Mouse (Mus musculus) heart, adult 11 months (tissue): ENCODE results near the gene Gm17334.
A peak's percentile ranks its signal among the peaks of the same experiment; 100 is the strongest.

ENCODE experiments used
- DNase-seq: peaks from one replicate; pipeline ENCODE4 v3.0.0; 2022

Gene Gm17334

GRCm38 (mm10) chr11:53770125-53770791 is 2.7 kb downstream of the Gm17334 start:
- peak; percentile 99 for DNase-seq

DNA sequence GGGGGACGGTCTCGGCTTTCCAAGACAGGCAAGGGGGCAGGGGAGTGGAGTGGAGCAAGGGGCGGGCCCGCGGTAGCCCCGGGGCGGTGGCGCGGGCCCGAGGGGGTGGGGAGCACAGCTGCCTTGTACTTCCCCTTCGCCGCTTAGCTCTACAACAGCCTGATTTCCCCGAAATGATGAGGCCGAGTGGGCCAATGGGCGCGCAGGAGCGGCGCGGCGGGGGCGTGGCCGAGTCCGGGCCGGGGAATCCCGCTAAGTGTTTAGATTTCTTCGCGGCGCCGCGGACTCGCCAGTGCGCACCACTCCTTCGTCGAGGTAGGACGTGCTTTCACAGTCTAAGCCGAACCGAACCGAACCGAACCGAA is 3.2 kb downstream of the Gm17334 start, which contains the start of gene Irf1:
Gene Irf1 (plus strand): TSS at position 255 of the 365 bp plus-strand sequence.
- DNase-seq = peak; percentile 100

DNA sequence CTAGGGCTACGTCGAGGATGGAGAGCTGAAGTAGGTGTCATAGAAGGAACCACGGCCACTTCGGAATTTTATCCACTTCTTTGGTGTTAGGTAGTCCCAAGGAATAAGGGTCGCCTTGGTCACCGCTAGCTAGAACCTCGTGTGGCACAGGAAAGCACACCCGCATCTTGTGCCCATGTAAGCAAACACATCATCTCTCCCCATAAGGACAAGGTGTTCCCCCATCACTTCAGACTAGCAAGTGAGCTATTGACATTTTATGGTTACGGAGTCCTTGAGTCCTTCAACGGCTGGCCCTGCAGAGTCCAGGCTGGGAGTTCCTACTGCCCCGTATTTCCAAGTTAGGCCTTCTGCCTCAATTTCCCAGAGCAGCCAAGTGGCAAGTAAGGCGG is 3.8 kb downstream of the Gm17334 start:
- peak; percentile 90 for DNase-seq

DNA sequence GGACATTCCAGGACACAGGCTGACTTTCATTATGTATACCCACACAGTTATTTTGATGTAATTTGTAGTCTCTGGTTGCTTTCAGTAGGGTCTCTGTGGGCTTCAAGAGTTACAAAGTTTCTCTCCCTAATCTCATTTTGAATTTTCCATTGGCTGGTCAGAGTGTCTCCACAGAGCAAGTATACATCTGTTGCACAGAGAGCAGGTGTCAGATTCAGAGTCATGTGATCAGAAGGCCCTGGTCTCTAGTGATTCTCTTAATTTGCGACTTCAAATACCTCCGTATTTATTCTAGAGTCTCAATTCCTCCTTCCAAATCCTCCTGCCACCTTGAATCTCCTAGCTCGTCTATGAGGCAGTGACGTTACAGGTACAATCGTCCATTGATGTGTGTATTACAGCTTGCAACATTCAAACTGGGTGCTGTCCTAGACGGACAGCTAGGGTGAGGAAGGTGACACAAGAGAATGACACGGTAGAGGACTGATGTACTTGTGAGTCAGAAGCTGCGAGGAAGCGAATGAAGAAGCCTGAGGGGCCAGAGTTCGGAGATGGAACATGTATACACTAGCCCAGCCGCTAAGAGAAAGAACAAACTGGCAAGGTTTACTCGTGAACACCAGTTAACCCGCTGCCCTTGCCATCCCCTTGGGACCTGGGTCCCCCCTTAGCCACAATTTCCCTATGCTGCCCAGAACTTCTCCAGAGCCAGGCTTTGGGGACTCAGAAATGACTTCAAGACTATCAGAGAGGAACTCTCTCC is 4.4 kb downstream of the Gm17334 start:
- peak; percentile 94 for DNase-seq

- DNase-seq = peak; percentile 95
Measured at GRCm38 (mm10) chr11:53764581-53764980, 8.4 kb downstream of the Gm17334 start.

GRCm38 (mm10) chr11:53763496-53764140 is 9.4 kb downstream of the Gm17334 start:
- DNase-seq = peak; percentile 100

DNA sequence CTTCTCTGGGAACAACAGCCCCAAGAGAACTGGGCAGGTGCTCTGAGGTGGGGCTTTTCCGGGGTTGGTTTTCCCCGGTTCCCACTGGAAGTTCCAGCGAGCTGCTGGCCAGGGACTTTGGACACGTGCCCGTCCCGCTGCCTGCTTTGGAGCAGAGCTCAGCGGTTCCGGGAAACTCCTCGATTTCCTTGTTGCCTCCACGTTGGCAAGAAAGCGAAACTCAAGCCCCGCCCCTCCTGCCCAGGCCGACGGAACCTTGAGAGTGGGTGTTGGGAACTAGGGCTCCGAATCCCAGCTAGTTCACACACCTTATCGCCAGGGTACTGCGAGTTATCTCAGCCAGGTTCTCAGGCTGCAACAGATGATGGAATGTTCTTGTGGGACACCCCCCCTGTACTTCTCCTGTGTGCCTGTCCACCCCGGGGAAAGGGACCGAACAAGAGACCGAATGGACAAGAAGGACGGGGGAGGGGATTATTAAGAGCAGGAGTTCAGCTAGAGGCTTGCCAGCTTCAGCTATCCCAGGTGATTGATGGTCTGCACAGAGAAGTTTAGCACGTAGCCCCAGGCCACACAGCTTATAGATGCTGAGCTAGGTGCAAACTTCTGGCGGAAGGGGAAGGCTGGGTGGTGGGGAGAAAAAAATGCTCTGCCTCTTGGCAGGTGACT is 10.0 kb downstream of the Gm17334 start:
- DNase-seq = peak; percentile 99

GRCm38 (mm10) chr11:53762426-53762825 is 10.6 kb downstream of the Gm17334 start:
- no peak for DNase-seq

DNA sequence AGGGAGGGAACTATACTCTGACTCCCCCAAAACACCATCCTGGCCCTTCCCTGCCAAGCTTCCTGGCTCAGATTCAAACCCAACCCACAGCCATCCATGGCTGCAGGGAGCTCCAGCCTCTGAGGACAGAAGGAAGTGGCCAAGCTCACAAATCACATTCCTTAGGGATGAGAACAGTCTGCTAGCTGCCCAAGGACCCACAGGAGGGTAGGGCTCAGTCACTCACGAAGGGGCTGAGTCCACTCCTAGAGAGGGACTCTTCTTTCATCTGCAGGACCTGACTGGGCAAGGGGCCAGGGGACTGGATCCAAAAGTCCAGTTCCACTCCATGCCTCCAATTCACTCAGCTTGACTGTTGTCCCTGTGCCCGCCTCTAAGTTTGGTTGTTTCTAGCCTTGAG is 11.2 kb downstream of the Gm17334 start:
- peak; percentile 99 for DNase-seq

- no peak for DNase-seq
Measured at GRCm38 (mm10) chr11:53761284-53761683, 11.7 kb downstream of the Gm17334 start.

GRCm38 (mm10) chr11:53759545-53760406 is 13.2 kb downstream of the Gm17334 start:
- DNase-seq = peak; percentile 96

- DNase-seq = peak; percentile 97
Measured at GRCm38 (mm10) chr11:53758791-53759351, 14.1 kb downstream of the Gm17334 start.

DNA sequence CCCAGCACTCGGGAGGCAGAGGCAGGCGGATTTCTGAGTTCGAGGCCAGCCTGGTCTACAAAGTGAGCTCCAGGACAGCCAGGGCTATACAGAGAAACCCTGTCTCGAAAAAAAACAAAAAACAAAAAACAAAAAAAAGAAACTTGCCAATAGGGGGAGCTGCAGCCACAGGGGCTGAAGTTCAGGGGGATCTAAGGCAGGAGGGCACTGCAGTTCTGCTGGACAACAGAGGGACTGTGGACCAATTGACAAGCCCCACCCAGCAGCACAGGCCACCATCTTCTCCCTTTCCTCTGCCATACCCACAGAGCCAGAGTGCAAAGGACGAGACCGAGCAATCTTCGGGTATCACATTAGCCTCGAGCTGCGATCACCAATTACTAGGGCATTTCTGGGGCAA is 15.0 kb downstream of the Gm17334 start:
- DNase-seq = peak; percentile 93

GRCm38 (mm10) chr11:53757612-53758011 is 15.4 kb downstream of the Gm17334 start:
- peak; percentile 94 for DNase-seq

- DNase-seq = peak; percentile 70
Measured at GRCm38 (mm10) chr11:53755011-53755595, 17.9 kb downstream of the Gm17334 start.

DNA sequence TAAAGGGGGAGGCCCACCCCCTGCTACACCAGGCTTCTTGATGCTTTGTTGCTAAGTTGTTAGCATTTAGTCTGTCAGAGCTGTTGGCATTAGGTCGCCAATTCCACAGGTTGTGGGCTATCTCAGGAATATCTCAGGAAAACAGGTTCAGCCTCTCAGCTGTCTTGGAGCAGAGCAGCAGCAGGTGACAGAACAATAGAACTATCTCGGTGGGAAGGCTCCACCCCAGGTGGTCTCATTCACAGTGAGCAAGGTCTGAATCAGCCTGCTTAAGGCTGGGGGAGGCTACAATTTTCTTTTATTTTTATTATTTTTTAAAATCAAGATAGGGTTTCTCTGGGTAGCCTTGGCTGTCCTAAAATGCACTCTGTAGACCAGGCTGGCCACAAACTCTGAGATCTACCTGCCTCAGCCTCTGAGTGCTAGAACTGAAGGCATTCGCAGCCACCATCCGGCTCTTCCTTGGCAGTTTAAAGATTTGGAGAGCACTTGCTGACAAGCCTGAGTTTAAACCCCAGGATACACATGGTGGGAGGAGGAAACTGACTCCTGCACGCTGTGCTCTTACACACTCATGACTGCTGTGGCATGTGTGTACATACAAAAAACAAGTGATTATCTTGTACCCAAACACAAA is 23.2 kb downstream of the Gm17334 start:
- peak; percentile 53 for DNase-seq

DNA sequence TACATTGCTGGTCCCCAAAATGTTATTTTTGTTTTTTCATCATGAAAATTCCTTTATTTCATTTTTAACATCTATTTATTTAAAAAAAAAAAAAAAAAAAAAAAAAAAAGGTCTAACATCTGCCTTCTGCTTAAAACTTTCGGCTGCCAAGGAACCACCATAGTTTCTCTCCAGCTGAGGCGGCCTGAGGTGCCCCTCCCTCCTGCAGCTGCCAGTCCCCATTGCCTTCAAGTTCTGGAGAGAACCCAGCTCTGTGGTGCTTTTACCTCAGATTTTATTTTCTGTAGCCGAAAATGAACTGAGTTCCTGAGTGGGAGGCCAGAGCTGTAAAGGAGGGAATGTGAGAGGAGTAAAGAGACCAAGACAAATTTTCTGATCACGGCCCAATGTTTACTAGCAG is 23.7 kb downstream of the Gm17334 start:
- DNase-seq = peak; percentile 83

GRCm38 (mm10) chr11:53748614-53749013 is 24.4 kb downstream of the Gm17334 start:
- DNase-seq = peak; percentile 89

GRCm38 (mm10) chr11:53747985-53748384 is 25.0 kb downstream of the Gm17334 start:
- no peak for DNase-seq

DNA sequence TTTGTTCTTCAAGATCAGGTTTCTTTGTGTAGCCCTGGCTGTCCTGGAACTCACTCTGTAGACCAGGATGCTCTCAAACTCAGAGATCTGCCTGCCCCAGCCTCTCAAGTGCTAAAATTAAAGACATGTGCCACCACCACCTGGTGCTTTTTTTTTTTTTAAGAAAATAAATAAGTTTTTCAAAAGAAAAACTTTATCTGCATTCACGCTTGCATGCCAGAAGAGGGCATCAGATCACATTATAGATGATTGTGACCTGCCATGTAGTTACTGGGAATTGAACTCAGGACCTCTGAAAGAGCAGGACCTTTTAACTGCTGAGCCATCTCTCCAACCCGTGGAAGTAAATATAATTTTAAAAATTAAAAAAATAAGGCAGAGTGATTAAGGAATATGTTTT is 27.7 kb downstream of the Gm17334 start:
- peak; percentile 67 for DNase-seq

DNA sequence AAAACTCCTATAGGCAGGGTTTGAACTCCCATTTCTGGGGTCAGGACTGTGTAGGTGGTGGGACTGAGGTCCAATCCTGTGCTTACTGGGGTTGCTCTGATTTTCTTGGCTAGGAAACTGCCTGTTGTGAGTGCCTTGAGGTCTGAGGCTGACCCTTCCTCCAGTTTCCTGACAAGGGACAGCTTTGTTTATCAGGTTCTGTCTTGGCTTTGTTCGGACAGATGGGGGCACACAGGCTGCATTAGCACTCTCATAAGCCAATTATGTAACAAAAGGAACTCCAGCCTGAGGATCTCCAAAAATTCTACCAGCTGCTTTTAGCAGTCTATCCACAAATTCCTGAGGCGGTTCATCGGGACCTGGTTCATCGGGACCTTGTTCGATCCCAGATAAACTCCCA is 30.6 kb downstream of the Gm17334 start:
- DNase-seq = peak; percentile 96
